Mouse (Mus musculus) adrenal gland, adult 8-10 months (tissue): ENCODE measurements around the gene Cd177. TPM values are rescaled to one million over a fixed set of nuclear protein-coding genes. Genes with fewer than 3 reads are reported as not detected.
"Not testable (repeated sequence)": the region's sequence is repeated elsewhere in the genome, so short reads cannot be mapped to it uniquely, and the experiment has no call there.

Source experiments
- DNase-seq: peaks from one replicate; pipeline ENCODE4 v3.0.0; 2022
- total RNA-seq, 4 experiments: library from RNA; stranded (reverse); gene quantifications; 2 replicates each; pipeline ENCODE4 v1.2.4; 2022

The Cd177 gene
- under 1 TPM in 2 of 4 experiments, not detected in 2; 0.14 to 0.15 TPM for total RNA-seq

DNA sequence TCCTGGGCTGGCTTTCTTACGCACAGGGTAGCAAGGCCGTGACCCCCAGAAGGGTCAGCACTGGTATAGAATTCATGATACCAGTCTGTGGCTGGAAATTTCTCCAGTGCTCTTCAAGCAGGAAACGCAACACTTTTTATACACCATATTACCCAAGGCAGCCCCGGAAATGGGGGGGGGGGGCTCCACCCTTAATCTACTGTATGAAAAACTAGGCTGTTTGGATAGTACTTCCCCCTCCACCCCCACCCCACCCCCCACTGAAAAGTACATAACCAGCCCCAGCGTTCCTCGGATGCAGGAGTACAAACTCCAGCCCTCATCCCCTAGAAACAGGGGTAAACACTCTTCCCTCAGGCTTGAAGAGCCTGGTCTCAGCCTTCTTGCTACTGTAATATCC, at the start of gene Cd177:
TSS of gene Cd177 (minus strand) at position 101 of the 400 bp plus-strand sequence.
- DNase-seq, result no peak

DNA sequence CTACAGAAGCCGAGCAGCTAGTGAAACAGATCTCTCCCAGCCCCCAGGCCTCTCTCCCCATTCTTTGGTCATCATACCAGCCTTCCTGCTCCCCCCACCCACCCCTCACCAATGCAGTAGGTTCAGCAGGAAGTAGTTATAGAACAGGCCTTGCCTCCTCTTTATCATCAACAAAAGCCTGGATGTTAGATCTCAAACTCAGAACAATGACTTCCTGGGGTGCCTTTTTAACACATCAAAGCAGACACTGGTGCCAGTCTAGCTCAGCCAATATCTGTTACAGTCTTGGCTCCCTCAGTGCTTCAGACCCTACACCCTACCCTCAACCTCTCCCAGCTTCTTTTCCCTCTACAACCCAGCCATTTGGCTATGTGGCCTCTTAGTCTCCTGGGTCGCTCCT, 48.9 kb upstream of the Cd177 start:
- DNase-seq, result no peak

DNA sequence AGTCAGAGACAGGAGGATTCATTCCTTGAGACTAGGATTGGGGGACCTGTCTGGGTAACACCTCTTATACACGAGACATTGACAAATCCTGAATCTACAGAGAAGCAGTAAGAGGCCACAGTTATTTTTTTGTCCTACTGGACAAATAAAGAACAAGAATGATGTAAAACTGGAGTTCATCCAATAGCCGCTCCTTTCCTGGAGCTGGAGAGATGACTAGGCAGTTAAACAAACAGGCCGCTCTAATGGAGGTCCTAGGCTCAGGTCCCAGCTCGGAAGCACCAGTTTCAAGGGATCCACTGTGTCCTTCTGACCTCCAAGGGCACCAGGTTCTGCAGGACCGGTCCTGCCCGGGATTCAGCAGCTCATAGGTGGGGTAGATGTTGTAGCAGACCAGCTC, 44.7 kb upstream of the Cd177 start:
- no peak for DNase-seq

DNA sequence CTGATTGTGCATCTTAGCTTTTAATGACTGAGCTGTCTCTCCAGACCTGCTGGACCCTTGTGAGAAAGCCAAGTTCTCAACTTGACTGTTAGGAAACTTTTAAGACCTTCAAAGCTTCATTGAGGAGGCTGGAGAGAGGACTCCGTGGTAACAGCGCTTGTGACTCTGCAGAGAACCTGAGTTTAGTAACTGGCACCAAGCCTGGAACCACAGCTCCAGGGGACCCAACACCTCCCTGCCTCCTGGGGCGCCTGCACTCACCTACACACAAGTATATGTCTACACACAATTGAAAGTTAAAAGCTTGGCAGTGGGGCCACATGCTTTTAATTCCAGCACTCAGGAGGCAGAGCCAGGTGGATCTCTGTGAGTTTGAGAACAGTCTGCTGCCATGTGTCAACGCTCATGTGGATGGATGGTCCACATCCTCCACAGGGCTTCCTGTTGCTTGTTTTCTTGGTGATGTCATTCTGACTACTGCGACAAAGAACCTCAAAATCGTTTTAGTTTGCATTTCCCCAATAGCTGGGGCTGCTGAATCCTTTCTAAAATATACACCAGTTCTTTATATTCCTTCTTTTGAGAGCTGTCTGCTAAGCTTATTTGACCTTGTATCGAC, 42.1 kb upstream of the Cd177 start:
- no peak for DNase-seq

DNA sequence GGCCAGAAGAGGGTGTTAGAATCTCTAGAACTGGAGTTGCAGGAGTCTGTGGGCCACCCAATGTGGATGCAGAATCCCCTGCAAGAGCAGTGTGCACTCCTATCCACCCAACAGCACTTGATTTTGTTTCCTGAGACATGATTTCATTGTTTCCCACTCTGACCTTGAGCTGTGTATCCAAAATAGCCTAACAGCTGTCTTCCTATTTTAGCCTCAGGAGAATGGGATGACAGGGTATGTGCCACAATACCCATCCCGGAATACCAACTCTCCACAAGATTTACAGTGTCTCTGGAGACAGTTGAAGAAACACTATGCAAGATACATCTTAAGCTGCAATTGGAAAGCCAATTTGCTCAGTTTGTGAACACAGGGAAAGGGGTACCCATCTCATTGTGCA, 37.8 kb upstream of the Cd177 start:
- DNase-seq, result no peak

DNA sequence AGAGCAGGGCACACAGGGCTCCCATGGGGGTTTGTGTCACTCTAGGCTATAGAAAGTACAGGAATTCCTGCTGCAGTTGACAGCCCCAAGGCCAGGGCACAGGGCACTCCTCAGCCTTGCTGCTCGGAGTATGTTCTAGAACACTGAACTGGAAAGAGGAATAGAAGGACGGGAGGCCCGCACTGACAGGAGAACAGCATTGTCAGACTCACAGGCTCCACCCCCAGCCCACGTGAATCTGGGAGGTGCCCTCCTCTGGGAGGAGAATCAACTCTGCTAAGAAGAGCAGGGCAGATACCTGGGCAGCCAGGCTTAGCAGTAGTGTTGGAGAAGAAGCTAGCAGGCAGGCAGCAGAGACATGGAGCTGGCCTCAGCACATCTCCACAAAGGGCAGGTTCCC, 16.8 kb upstream of the Cd177 start, which contains the start of gene Ceacam10:
TSS of gene Ceacam10 (plus strand) at position 289 of the 400 bp plus-strand sequence.
- DNase-seq, result not testable (repeated sequence)

DNA sequence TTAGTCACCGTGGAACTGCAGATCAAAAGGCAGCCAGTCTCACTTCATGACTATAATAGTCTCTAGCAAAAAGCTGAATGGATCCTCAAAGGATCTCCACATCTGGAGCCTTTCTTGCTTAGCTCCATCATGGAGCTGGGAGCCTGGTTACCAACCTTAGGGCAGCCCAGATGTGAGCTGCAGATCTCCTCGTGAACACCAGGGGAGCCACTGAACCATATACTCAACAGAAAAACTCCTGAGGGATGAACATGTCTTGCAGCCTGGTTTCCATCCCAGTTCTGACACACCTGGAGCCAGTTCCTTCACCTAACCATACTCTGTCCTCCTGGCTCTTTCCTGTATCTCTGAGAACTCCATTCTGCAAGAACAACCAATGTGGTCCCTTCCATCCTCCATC, 16.0 kb upstream of the Cd177 start:
- DNase-seq, result no peak

DNA sequence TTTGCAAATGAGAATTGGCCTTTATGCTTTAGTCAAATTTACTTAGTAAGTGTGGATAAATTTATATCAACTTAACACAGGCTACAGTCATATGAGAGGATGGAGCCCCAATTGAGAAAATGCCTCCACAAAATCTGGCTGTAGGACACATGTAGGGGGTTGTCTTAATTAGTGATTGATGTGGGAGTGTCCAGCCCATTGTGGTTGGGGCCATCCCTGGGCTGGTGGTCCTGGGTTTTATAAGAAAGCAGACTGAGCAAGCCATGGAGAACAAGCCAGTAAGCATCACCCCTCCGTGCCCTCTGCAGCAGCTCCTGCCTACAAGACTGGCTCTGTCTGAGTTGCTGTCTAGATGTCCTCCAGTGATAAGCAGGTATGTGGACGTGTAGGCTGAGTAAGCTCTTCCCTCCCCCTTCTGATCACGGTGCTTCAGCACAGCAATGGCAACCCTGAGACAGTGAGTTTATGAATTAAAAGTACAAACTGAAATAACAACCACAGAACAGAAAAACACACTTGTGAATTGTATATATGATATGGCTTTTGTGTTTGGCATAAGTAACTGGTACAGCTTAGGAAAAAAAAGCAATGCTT, 13.9 kb upstream of the Cd177 start:
- DNase-seq, result no peak

DNA sequence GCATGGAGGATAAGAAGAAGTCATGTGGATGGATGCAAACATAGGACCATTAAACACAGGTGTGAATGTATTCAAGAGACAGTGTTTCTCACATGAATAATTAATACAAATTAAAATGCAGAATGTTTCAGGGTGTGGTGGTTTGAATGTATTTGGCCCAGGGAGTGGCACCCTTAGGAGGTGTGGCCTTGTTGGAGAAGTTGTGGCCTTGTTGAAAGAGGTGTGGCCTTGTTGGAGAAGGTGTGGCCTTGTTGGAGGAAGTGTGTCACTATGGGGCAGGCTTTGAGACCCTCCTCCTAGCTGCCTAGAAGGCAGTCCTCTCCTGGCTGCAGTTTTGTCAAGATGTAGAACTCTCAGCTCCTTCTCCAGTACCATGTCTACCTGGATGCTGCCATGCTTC, 11.2 kb upstream of the Cd177 start:
- DNase-seq, result no peak

DNA sequence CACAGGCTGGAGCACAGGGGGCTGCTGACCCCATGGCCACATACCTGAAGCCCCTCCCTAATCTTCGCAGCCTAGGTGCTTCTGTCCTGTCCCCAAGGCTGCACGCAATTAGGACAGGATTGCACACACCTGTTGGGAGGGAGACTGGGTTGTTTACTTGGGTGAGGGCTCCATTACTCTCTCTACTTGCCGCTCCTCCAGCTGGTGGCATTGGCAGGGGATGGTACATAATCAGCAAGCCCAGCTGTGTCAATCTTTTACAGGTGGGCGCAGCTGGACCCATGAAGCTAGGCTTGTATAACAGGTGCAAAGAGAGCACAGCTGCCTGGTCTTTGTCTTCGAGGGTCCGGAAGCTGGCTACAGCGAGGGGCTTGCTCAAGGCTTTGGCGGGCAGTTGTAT, 2.5 kb upstream of the Cd177 start:
- DNase-seq, result no peak

DNA sequence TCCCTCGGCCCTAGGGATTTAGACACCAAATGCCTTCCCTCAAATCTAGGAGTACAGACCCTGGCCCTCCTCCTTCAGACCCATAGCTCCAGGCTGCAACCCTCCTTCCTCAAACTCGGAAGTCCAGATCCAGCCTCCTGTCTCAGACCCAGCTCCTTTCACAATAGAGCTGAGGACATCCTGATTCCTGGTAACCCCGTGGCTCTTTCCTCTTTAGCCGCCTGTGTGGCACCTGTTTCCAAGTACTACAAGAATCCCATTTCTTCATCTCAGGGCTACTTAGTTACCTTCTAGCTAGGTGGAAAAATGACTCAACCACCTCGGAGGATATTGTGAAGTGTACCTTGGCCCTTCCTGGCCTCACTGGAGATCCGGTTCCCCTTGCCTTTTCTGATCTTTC, 1.1 kb upstream of the Cd177 start:
- no peak for DNase-seq

DNA sequence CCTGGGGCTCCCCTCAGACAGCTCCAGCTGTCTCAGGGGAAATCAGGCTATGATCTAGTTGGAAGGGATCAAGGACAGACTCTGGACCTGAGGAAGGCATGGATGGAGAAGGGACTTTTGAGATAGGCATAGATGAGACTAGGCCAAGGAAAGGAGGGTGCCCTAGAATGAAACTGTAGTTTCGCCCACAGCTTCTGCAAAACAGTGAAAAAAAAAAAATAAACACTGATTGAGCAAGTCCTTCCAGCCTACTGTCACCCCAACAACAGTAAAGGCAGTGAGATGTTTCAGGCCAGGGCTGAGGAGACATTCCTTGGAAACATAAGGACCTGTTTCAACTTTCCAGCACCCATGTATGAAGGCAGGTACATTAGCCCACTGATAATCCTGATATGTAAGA, 1.6 kb downstream of the Cd177 start:
- DNase-seq, result no peak

DNA sequence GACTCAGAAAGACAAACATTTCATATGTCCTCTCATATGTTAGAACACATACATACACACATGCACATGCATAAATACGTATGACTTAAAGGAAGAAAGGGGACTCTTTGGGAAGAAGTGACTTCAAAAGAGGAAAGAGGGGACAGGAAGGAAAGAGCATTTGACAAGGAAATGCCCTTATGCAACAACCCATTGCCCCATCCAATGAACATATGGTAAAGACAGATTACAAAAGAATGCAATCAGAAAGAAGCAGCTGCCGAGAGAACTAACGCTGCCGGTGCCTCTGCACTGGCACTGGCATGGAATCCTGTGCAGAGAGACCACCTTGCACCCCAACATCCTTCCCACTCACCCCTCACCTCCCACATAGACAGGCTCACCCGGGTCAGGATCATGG, 6.6 kb downstream of the Cd177 start:
- DNase-seq, result no peak

DNA sequence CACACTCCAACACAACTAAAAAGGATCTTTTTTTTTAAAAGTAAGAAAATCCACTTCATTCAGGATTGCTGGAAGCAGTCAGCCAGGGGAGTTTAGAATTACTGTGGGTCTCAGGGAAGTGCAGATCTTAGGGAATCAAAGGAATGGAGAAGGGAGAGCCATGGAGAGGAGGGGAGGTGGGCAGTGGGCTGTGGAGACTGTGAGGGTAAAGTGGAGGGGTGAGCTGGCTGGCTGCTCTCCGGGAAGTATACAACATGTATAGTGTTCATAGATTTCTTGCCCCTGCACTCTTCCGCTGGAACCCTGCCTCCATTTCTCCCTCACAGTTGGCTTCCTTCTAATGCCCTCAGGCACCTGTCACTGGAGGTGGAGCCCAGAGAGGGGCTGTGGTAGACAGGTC, 8.5 kb downstream of the Cd177 start:
- DNase-seq, result no peak

DNA sequence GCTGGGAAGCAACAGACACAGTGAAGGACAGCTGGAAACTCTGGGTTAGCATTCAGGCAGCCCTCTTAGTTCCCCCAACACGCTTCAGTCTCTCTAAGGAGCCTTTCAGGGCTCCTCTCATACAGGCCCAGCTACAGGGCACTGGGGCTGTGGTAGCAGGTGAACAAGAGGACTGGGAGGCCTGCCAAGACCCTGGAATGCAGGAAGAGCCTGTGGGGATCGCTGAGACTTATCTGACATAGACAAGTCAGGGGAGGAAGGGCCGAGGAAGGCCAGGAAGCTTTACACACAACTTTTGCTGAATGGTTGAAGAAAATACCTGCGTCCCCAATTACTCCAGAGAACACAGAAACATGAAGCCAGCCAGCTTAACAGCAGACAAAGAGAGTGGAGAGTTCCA, 9.4 kb downstream of the Cd177 start:
- DNase-seq, result no peak

DNA sequence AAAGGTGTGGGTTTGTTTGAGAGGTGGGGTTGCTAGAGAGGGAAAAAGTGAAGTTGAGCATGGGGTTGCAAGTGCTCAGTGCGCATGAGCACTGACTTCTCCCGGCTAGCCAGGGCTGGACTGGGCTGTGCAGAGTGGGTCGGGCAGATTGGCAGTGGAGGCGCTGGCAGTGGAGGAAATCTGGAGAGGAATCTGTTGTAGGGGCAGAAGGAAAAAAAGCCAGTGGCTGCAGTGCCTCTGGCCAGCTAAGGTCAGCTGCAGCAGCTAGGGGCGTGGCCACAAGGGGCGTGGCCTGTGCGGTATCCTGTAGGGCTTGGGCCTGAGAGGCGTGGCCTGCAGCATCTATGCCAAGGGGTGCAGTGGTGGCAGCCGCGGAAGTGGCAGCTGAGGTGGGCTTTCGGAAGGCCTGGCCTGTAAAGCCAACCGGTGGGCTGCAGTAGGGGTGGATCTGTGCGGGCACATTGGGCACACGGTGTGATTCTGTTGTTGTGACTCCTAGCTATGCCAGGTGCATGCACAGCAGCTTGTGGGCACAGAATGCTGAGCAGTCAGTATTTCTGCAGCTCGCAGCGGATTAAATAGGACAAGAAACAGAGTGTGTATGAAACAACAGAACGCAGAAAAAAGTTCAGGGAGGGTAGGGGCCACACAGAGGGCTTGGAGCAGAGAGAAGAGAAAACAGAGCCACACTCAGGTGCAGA, 24.0 kb downstream of the Cd177 start:
- peak; percentile 3 for DNase-seq

DNA sequence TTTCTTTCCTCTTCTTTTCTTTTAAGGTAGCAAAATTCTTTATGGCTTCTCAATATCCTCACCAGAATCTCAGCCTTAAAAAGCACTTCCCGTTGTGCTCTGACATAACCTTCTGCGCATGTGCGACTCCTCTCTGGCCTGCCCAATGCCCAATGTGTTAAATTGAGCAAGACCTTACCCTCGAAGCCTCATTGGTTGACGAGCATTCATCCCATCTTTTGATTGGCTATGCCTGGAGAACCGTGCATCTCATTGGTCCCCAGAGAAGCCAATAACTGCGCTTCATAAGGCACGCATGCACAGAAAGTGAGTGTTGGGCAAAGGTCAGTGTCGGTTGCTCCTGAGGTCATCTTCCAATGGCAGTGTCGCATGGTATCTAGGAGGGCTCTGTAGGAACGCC, 33.3 kb downstream of the Cd177 start, which contains the start of gene Gm4763:
TSS of gene Gm4763 (minus strand) at position 101 of the 400 bp plus-strand sequence.
- DNase-seq, result not testable (repeated sequence)

DNA sequence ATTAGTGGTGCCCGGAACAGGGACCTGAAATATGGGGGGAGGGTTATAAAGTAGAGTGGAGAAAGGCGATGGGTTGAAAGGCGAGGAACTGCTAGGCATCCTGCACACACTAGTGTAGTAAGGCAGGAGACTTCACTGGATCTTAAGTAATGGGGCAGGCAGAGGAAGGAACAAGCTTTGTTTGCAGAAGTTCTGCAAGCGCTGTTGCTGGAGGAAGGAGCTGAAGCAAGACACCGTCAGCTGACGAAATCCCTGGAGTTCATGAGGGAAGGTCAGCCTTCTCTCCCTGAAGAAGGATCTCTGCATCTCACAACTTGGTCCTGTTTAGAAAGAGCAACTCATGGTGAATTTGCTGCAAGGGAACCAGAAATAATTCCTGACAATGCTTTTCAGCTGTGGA, 45.1 kb downstream of the Cd177 start:
- no peak for DNase-seq

DNA sequence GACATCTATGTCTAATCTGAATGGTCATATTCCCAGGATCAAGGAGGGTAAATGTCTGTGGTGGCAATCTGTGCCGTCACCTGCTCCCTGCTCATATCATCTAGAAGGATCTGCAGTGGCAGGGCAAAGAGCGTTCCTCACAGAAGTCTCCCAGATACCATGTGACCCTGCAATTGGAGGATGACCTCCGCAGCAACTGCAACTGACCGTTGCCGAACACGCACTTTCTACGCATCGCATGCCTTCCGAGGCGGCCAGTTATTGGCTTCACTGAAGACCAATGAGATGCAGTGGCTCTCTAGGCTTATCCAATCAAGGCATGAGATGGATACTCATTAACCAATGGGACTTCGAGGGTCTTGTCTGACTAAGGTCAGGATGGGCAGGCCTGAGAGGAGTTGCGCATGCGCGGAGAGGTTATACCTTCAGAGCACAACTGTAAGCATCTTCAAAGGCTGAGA, 51.2 kb downstream of the Cd177 start, which contains the start of gene BC049730:
TSS of gene BC049730 (plus strand) at position 411 of the 461 bp plus-strand sequence.
- DNase-seq, result no peak

DNA sequence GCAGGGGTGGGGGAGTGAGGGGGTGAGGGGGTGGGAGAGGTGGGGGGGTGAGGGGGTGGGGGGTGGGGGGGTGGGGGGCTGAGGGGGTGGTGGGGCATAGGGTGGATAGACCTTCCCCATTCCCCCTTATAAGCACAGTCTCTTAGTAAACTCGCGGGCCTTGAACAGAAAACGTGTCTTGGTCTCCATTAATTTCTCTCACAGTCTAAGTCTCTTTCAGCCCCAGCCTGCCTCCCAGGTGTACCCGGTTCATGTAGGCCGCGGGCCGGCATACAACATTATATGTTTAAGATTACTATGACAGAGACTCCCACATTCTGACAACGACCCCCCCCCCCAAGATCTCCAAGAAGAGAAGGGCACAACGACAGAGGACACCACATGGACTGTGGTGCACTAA, 57.3 kb downstream of the Cd177 start:
- DNase-seq, result not testable (repeated sequence)

DNA sequence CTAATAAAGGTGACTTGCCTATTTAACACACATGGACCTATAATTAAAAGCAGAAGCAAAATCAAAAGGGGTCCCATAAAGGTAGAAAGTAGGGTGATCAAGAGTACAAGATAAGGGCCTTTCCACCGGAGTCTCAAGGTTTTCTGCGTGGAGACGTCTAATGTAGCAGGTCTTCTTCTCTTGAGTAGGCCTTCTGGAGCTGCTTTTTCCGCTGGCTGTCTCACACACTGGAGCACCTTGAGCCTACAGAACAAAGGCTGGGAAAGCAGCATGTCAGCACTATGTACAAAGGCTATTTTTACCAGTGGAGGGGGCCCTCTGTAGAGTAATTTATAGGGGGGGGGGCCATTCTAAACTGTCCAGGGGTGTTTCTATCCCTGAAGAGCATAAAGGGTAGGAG, 62.2 kb downstream of the Cd177 start:
- DNase-seq, result not testable (repeated sequence)
